Mouse (Mus musculus): ENCODE data around the gene Rps13. TPM values are rescaled to one million over a fixed set of nuclear protein-coding genes. Genes with fewer than 3 reads are reported as not detected.

Rps13 gene
- polyA plus RNA-seq, 1 experiment from 2014 or later, result 752 TPM

- no peak for DNase-seq (ENCODE audit: low spot score)
- H3K4me2 ChIP-seq (replicated peaks; ENCODE audit: low read depth, low read length), result no peak overlapping the region
- WGBS, result 97% methylated on average over 5 of the region's 5 CpGs
Observed at GRCm38 (mm10) chr7:116301661-116302311, 32.2 kb downstream of the Rps13 start.

GRCm38 (mm10) chr7:116301144-116301543 lies 32.9 kb downstream of the Rps13 start:
- Histone ChIP-seq H3K27me3 (ENCODE audit: control insufficient read depth, insufficient read depth, low read length) (no peaks in the 10 kb centered on the region), H3K4me1 (replicated peaks; ENCODE audit: control insufficient read depth, insufficient read depth, low read length) (no peaks in the 10 kb centered on the region), H3K4me3 (ENCODE audit: low read depth, low read length) (no peak overlapping the region), H3K9me3 (ENCODE audit: control insufficient read depth, low read length) (no peaks in the 10 kb centered on the region), H3K4me2 (replicated peaks; ENCODE audit: low read depth, low read length) (no peak overlapping the region), H3K9ac (ENCODE audit: low read depth, low read length) (no peak overlapping the region), H3K36me3 (ENCODE audit: control insufficient read depth, insufficient read depth, low read length) (no peaks in the 10 kb centered on the region), H3K27ac (ENCODE audit: low read depth, low read length) (no peak overlapping the region)
- no peak for ATAC-seq (ENCODE audit: low FRiP score)
- 88% methylated on average over 4 of the region's 4 CpGs for WGBS
- DNase-seq (ENCODE audit: low spot score), result no peak

More at GRCm38 (mm10) chr7:116301661-116302311, 32.2 kb downstream of the Rps13 start:
- Histone ChIP-seq H3K4me1 (replicated peaks; ENCODE audit: control insufficient read depth, insufficient read depth, low read length) (no peaks in the 10 kb centered on the region), H3K27me3 (ENCODE audit: control insufficient read depth, insufficient read depth, low read length) (no peaks in the 10 kb centered on the region), H3K36me3 (ENCODE audit: control insufficient read depth, insufficient read depth, low read length) (no peaks in the 10 kb centered on the region), H3K9me3 (ENCODE audit: control insufficient read depth, low read length) (no peaks in the 10 kb centered on the region), H3K27ac (ENCODE audit: low read depth, low read length) (no peak overlapping the region), H3K4me3 (ENCODE audit: low read depth, low read length) (no peak overlapping the region), H3K9ac (ENCODE audit: low read depth, low read length) (no peak overlapping the region)
- ATAC-seq (ENCODE audit: low FRiP score), result no peak

- no peak for DNase-seq (ENCODE audit: low spot score)
- no peak for ATAC-seq (ENCODE audit: low FRiP score)
- WGBS, result 97% methylated on average over 2 of the region's 2 CpGs
Observed at GRCm38 (mm10) chr7:116298851-116299250, 35.1 kb downstream of the Rps13 start.

GRCm38 (mm10) chr7:116298389-116298788 lies 35.6 kb downstream of the Rps13 start:
- WGBS, result 77% methylated on average over 10 of the region's 10 CpGs
- H3K4me2 ChIP-seq (replicated peaks; ENCODE audit: low read depth, low read length), result no peak overlapping the region
- no peak for DNase-seq (ENCODE audit: low spot score)
- H3K4me3 ChIP-seq (ENCODE audit: low read depth, low read length), result no peak overlapping the region
- no peak overlapping the region for H3K27ac ChIP-seq (ENCODE audit: low read depth, low read length)
- no peaks in the 10 kb centered on the region for H3K9me3 ChIP-seq (ENCODE audit: control insufficient read depth, low read length)
- no peaks in the 10 kb centered on the region for H3K4me1 ChIP-seq (replicated peaks; ENCODE audit: control insufficient read depth, insufficient read depth, low read length)
- H3K36me3 ChIP-seq (ENCODE audit: control insufficient read depth, insufficient read depth, low read length), result no peaks in the 10 kb centered on the region
- no peak for ATAC-seq (ENCODE audit: low FRiP score)
- H3K9ac ChIP-seq (ENCODE audit: low read depth, low read length), result no peak overlapping the region
- no peaks in the 10 kb centered on the region for H3K27me3 ChIP-seq (ENCODE audit: control insufficient read depth, insufficient read depth, low read length)

More at GRCm38 (mm10) chr7:116298851-116299250, 35.1 kb downstream of the Rps13 start:
- no peaks in the 10 kb centered on the region for H3K4me1 ChIP-seq (replicated peaks; ENCODE audit: control insufficient read depth, insufficient read depth, low read length)
- H3K27ac ChIP-seq (ENCODE audit: low read depth, low read length), result no peak overlapping the region
- no peaks in the 10 kb centered on the region for H3K9me3 ChIP-seq (ENCODE audit: control insufficient read depth, low read length)
- H3K4me3 ChIP-seq (ENCODE audit: low read depth, low read length), result no peak overlapping the region
- H3K4me2 ChIP-seq (replicated peaks; ENCODE audit: low read depth, low read length), result no peak overlapping the region
- H3K9ac ChIP-seq (ENCODE audit: low read depth, low read length), result no peak overlapping the region
- no peaks in the 10 kb centered on the region for H3K27me3 ChIP-seq (ENCODE audit: control insufficient read depth, insufficient read depth, low read length)
- no peaks in the 10 kb centered on the region for H3K36me3 ChIP-seq (ENCODE audit: control insufficient read depth, insufficient read depth, low read length)

GRCm38 (mm10) chr7:116294961-116295360 lies 39.0 kb downstream of the Rps13 start:
- Histone ChIP-seq H3K4me3 (ENCODE audit: low read depth, low read length) (no peak overlapping the region), H3K9me3 (ENCODE audit: control insufficient read depth, low read length) (no peaks in the 10 kb centered on the region), H3K4me1 (replicated peaks; ENCODE audit: control insufficient read depth, insufficient read depth, low read length) (no peaks in the 10 kb centered on the region), H3K27ac (ENCODE audit: low read depth, low read length) (no peak overlapping the region), H3K4me2 (replicated peaks; ENCODE audit: low read depth, low read length) (no peak overlapping the region), H3K36me3 (ENCODE audit: control insufficient read depth, insufficient read depth, low read length) (no peaks in the 10 kb centered on the region), H3K9ac (ENCODE audit: low read depth, low read length) (no peak overlapping the region), H3K27me3 (ENCODE audit: control insufficient read depth, insufficient read depth, low read length) (no peaks in the 10 kb centered on the region)
- no peak for ATAC-seq (ENCODE audit: low FRiP score)
- DNase-seq (ENCODE audit: low spot score), result no peak
- WGBS, result 71% methylated on average over 3 of the region's 3 CpGs

GRCm38 (mm10) chr7:116292377-116292776 lies 41.6 kb downstream of the Rps13 start:
- H3K9me3 ChIP-seq (ENCODE audit: control insufficient read depth, low read length), result no peaks in the 10 kb centered on the region

GRCm38 (mm10) chr7:116290559-116290958 lies 43.4 kb downstream of the Rps13 start:
- Histone ChIP-seq H3K4me1 (replicated peaks; ENCODE audit: control insufficient read depth, insufficient read depth, low read length) (peaks cover 2% of the 10 kb centered on the region; the same call in 1 of the 2 replicates), H3K9ac (ENCODE audit: low read depth, low read length) (no peak overlapping the region), H3K27ac (ENCODE audit: low read depth, low read length) (no peak overlapping the region), H3K4me3 (ENCODE audit: low read depth, low read length) (no peak overlapping the region), H3K36me3 (ENCODE audit: control insufficient read depth, insufficient read depth, low read length) (no peaks in the 10 kb centered on the region), H3K4me2 (replicated peaks; ENCODE audit: low read depth, low read length) (no peak overlapping the region), H3K9me3 (ENCODE audit: control insufficient read depth, low read length) (no peaks in the 10 kb centered on the region), H3K27me3 (ENCODE audit: control insufficient read depth, insufficient read depth, low read length) (no peaks in the 10 kb centered on the region)
- 75% methylated on average over 1 of the region's 1 CpGs for WGBS
- DNase-seq (ENCODE audit: low spot score) (no peak), ATAC-seq (ENCODE audit: low FRiP score) (no peak)

More at GRCm38 (mm10) chr7:116292377-116292776, 41.6 kb downstream of the Rps13 start:
- DNase-seq (ENCODE audit: low spot score) (no peak), ATAC-seq (ENCODE audit: low FRiP score) (no peak)
- Histone ChIP-seq H3K4me2 (replicated peaks; ENCODE audit: low read depth, low read length) (no peak overlapping the region), H3K9ac (ENCODE audit: low read depth, low read length) (no peak overlapping the region), H3K4me1 (replicated peaks; ENCODE audit: control insufficient read depth, insufficient read depth, low read length) (no peaks in the 10 kb centered on the region), H3K27me3 (ENCODE audit: control insufficient read depth, insufficient read depth, low read length) (no peaks in the 10 kb centered on the region), H3K36me3 (ENCODE audit: control insufficient read depth, insufficient read depth, low read length) (no peaks in the 10 kb centered on the region), H3K27ac (ENCODE audit: low read depth, low read length) (no peak overlapping the region), H3K4me3 (ENCODE audit: low read depth, low read length) (no peak overlapping the region)
- 39% methylated on average over 5 of the region's 5 CpGs for WGBS

GRCm38 (mm10) chr7:116288996-116289395 lies 45.0 kb downstream of the Rps13 start:
- ATAC-seq (ENCODE audit: low FRiP score), result no peak
- H3K9me3 ChIP-seq (ENCODE audit: control insufficient read depth, low read length), result no peaks in the 10 kb centered on the region
- DNase-seq (ENCODE audit: low spot score), result no peak
- WGBS, result 87% methylated on average over 3 of the region's 3 CpGs
- no peaks in the 10 kb centered on the region for H3K27me3 ChIP-seq (ENCODE audit: control insufficient read depth, insufficient read depth, low read length)
- no peak overlapping the region for H3K27ac ChIP-seq (ENCODE audit: low read depth, low read length)
- H3K9ac ChIP-seq (ENCODE audit: low read depth, low read length), result no peak overlapping the region
- H3K4me2 ChIP-seq (replicated peaks; ENCODE audit: low read depth, low read length), result no peak overlapping the region
- H3K4me1 ChIP-seq (replicated peaks; ENCODE audit: control insufficient read depth, insufficient read depth, low read length), result peaks cover 2% of the 10 kb centered on the region; the same call in 1 of the 2 replicates
- no peak overlapping the region for H3K4me3 ChIP-seq (ENCODE audit: low read depth, low read length)
- H3K36me3 ChIP-seq (ENCODE audit: control insufficient read depth, insufficient read depth, low read length), result no peaks in the 10 kb centered on the region

- H3K36me3 ChIP-seq (ENCODE audit: control insufficient read depth, insufficient read depth, low read length), result no peaks in the 10 kb centered on the region
- 80% methylated on average over 5 of the region's 5 CpGs for WGBS
- H3K9me3 ChIP-seq (ENCODE audit: control insufficient read depth, low read length), result no peaks in the 10 kb centered on the region
- no peak for ATAC-seq (ENCODE audit: low FRiP score)
- H3K27ac ChIP-seq (ENCODE audit: low read depth, low read length), result no peak overlapping the region
- H3K4me2 ChIP-seq (replicated peaks; ENCODE audit: low read depth, low read length), result no peak overlapping the region
- DNase-seq (ENCODE audit: low spot score), result no peak
- H3K4me1 ChIP-seq (replicated peaks; ENCODE audit: control insufficient read depth, insufficient read depth, low read length), result peaks cover 6% of the 10 kb centered on the region; the same call in 1 of the 2 replicates
- no peak overlapping the region for H3K9ac ChIP-seq (ENCODE audit: low read depth, low read length)
- no peak overlapping the region for H3K4me3 ChIP-seq (ENCODE audit: low read depth, low read length)
- H3K27me3 ChIP-seq (ENCODE audit: control insufficient read depth, insufficient read depth, low read length), result no peaks in the 10 kb centered on the region
Observed at GRCm38 (mm10) chr7:116287959-116288358, 46.0 kb downstream of the Rps13 start.
